Mouse (Mus musculus) ES-E14 (cell line): Measurements from ENCODE around the gene Ttc41. TPM values are rescaled to one million over a fixed set of nuclear protein-coding genes. Genes with fewer than 3 reads are reported as not detected.

Experiments
- DNase-seq: peaks from one replicate; pipeline ENCODE4 v3.0.0-alpha.2; 2013; ENCODE audit warnings: low read depth, low spot score
- H3K27ac ChIP-seq: 2 replicates; pipeline ENCODE4 v1.5.1; 2012; ENCODE audit warnings: low read depth, mild to moderate bottlenecking, low read length, moderate library complexity, mixed read lengths; ENCODE audit not compliant: poor library complexity, insufficient read depth, severe bottlenecking
- H3K36me3 ChIP-seq: 2 replicates; pipeline ENCODE4 v1.6.1; 2012; ENCODE audit warnings: mild to moderate bottlenecking, low read length, moderate library complexity, mixed read lengths; ENCODE audit not compliant: control insufficient read depth, poor library complexity, insufficient read depth, severe bottlenecking
- H3K4me1 ChIP-seq, 2 experiments: fragments of 150-350 bp in 1 of 2; sonication (generic) in 1 of 2; 2 replicates each; pipeline ENCODE4 v1.6.1; 2012; ENCODE audit warnings: low read length in 2 of 2, mild to moderate bottlenecking in 1 of 2, mixed read lengths in 1 of 2; ENCODE audit not compliant: control insufficient read depth in 2 of 2, insufficient read depth in 2 of 2, poor library complexity in 1 of 2
- H3K4me3 ChIP-seq, 2 experiments: fragments of 150-350 bp in 1 of 2; sonication (generic) in 1 of 2; 2 replicates each; pipeline ENCODE4 v1.5.1; 2012; ENCODE audit warnings: low read length in 2 of 2, low read depth in 1 of 2, mild to moderate bottlenecking in 1 of 2, mixed read lengths in 1 of 2; ENCODE audit not compliant: insufficient read depth in 1 of 2, poor library complexity in 1 of 2, severe bottlenecking in 1 of 2
- H3K9ac ChIP-seq: 2 replicates; pipeline ENCODE4 v1.6.1; 2012; ENCODE audit warnings: low read depth, mild to moderate bottlenecking, low read length, mixed read lengths; ENCODE audit not compliant: poor library complexity, insufficient read depth, severe bottlenecking
- H3K9me3 ChIP-seq: fragments of 150-350 bp; sonication (generic); 2 replicates; pipeline ENCODE4 v1.6.1; 2012; ENCODE audit warnings: low read depth, mild to moderate bottlenecking, low read length; ENCODE audit not compliant: control insufficient read depth, insufficient read depth
- CHD2 ChIP-seq: IDR thresholded peaks from 2 replicates; pipeline ENCODE4 v1.6.1; 2014; ENCODE audit warnings: mild to moderate bottlenecking, low read depth, low read length, inconsistent platforms
- HCFC1 ChIP-seq: IDR thresholded peaks from 2 replicates; pipeline ENCODE4 v1.6.1; 2012; ENCODE audit warnings: low read length, inconsistent platforms, borderline replicate concordance; ENCODE audit not compliant: insufficient read depth
- MAFK ChIP-seq: IDR thresholded peaks from 2 replicates; pipeline ENCODE4 v1.6.1; 2014; ENCODE audit warnings: mild to moderate bottlenecking, low read depth, low read length, inconsistent platforms; ENCODE audit not compliant: insufficient read depth
- ZC3H11A ChIP-seq: IDR thresholded peaks from 2 replicates; pipeline ENCODE4 v1.6.1; 2012; ENCODE audit warnings: low read depth, mild to moderate bottlenecking, inconsistent platforms, low read length, borderline replicate concordance
- ZNF384 ChIP-seq: IDR thresholded peaks from 2 replicates; pipeline ENCODE4 v1.6.1; 2012; ENCODE audit warnings: low read depth, low read length, inconsistent platforms
- in situ Hi-C, 2 experiments: fragments of 600-800 bp; cut with MboI; formaldehyde crosslinking; loops; one replicate each; pipeline ENCODE4 v1.15.1; 2025; ENCODE audit warnings: low sequenced_read_pairs in 2 of 2, inconsistent platforms in 1 of 2; ENCODE audit not compliant: unreplicated experiment in 2 of 2
- total RNA-seq: library from RNA; depleted of rRNA; stranded (reverse); fragments of 300-350 nt; gene quantifications from 2 replicates; pipeline ENCODE4 v1.2.3, GENCODE M21; 2012; rRNA removed

Gene Ttc41
- total RNA-seq, 1 experiment = 1.6 TPM

DNA sequence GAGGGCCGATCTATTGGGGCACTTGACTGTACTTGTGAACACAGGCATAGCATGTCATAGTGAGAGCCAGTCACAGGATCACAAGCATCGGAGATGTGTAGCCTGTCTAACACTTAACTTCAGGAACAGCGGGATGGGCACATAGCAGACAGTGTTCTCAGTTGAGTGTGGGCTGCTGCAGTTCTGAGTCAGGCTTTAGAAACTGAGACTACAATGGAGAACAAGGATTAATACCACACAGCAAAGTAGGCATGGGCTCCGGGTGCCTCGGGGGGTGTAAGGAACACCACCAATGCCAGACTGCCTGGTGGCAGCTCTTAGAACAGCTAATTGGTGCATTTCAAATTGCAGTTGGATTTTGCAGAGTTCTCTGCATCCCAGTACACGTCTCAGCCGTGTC lies 115.4 kb downstream of the Ttc41 start:
- no peak overlapping the region for H3K27ac ChIP-seq
- H3K9me3 ChIP-seq = no peaks in the 10 kb centered on the region
- no peak for DNase-seq
- in situ Hi-C loops = no loop called here
- H3K9ac ChIP-seq = no peak overlapping the region
- H3K4me1 ChIP-seq = no peaks in the 10 kb centered on the region
- H3K36me3 ChIP-seq = peaks cover 24% of the 10 kb centered on the region
- H3K4me3 ChIP-seq = no peak overlapping the region
- TF ChIP-seq ZC3H11A = no peak
- no peak for TF ChIP-seq ZNF384
- TF ChIP-seq HCFC1 = no peak
- no peak for TF ChIP-seq CHD2
- TF ChIP-seq MAFK = no peak

DNA sequence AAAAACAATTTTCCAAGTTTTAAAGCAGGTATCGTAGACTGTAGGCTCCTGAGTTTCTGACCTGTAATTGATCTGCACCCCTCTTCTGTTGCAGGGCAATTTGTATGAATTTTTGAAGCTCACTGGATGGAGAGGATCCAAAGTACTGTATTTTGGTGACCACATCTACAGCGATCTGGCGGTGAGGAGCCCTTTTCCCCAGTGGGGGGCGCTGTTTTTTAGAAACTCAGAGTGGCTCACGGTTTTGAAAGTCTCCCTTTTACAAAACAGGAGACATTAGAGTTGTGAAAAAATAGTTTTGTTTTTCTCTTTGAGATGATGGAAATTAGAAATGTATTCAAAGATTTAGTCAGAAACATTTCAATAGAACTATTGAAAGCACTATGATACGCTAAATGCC lies 118.5 kb downstream of the Ttc41 start:
- H3K4me1 ChIP-seq = no peaks in the 10 kb centered on the region
- H3K36me3 ChIP-seq = peaks cover 23% of the 10 kb centered on the region
- no peaks in the 10 kb centered on the region for H3K9me3 ChIP-seq
- H3K27ac ChIP-seq = no peak overlapping the region
- TF ChIP-seq CHD2 = no peak
- no peak for TF ChIP-seq MAFK
- no peak for TF ChIP-seq HCFC1
- no peak for TF ChIP-seq ZC3H11A
- no peak for TF ChIP-seq ZNF384
- no peak for DNase-seq
- in situ Hi-C loops = no loop called here
- no peak overlapping the region for H3K9ac ChIP-seq
- H3K4me3 ChIP-seq = no peak overlapping the region

DNA sequence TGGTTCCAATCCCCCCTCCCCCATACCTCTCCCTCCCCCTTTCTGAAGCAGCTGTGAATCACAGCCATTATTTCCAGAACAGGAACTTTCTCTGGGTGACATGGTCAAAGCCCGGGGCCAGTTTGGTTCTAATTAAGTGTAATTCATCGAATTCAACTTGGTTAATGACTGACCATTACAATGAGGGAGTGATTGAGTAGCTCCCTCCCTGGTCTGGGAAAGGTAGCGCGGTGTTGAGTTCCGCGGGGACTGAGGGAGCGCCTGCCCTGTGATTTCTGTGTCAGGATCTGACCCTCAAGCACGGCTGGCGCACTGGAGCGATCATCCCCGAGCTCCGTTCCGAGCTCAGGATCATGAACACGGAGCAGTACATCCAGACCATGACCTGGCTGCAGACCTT lies 119.3 kb downstream of the Ttc41 start:
- no peak overlapping the region for H3K4me3 ChIP-seq
- H3K9me3 ChIP-seq = no peaks in the 10 kb centered on the region

DNA sequence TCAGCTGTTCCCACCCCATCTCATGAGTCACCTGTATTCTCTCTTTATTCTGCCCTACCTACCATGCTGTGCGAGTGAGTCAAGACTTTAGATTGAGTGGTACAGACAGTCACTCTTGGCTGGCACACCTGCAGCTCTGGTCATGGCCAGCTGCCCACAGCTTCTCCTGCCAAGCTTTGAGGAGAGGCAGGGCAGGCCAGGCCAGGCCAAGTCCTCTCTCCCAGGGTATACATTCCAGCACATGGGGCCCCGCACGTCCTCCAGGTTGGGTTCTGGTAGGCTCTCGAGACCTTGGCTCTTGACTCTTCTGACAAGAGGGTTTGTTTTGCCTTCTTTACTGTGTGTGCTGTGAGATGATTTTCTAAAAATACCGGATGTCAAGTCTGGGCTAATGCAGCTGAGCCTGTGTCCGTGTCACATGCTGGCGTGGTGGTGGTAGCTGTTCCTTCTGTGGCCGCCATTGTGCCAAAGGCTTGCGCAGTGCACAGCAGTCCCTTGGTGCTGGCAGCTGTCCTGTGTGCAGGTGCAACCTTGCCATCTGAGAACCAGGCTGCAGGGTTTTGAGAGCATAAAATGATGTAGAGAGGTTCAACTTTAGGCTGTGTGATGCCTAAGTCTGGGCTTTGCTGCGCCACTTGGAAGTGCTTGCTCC lies 120.4 kb downstream of the Ttc41 start:
- in situ Hi-C loops = no loop called here
- H3K4me1 ChIP-seq = no peaks in the 10 kb centered on the region
- peaks cover 16% of the 10 kb centered on the region; the same call in 1 of the 2 replicates for H3K36me3 ChIP-seq
- no peak overlapping the region for H3K27ac ChIP-seq
- TF ChIP-seq CHD2 (no peak), MAFK (no peak), HCFC1 (no peak), ZNF384 (no peak), ZC3H11A (no peak)
- H3K9me3 ChIP-seq = no peaks in the 10 kb centered on the region
- no peak overlapping the region for H3K4me3 ChIP-seq
- no peak for DNase-seq
- H3K9ac ChIP-seq = no peak overlapping the region

More for the DNA sequence above, 119.3 kb downstream of the Ttc41 start:
- no peak overlapping the region for H3K27ac ChIP-seq
- TF ChIP-seq MAFK (no peak), ZNF384 (no peak), ZC3H11A (no peak), HCFC1 (no peak), CHD2 (no peak)
- no peak overlapping the region for H3K9ac ChIP-seq
- DNase-seq = no peak
- in situ Hi-C loops = no loop called here
- peaks cover 21% of the 10 kb centered on the region for H3K36me3 ChIP-seq
- H3K4me1 ChIP-seq = no peaks in the 10 kb centered on the region

Other genes with a start within 250 kb of the Ttc41 start
- 1.0 and 1.5 TPM in 2 replicates for gene Syn3, start 206.9 kb upstream of the Ttc41 start, total RNA-seq
- gene Hsp90b1, start 302 bp upstream of the Ttc41 start, total RNA-seq = 876 and 957 TPM in 2 replicates
- gene Gm49358, start 58.2 kb downstream of the Ttc41 start, total RNA-seq = 0.58 and 1.4 TPM in 2 replicates
- gene Nt5dc3, start 73.2 kb downstream of the Ttc41 start, total RNA-seq = 5.6 and 8.1 TPM in 2 replicates